Mouse (Mus musculus): ENCODE data around the gene Ccnt1. TPM values are rescaled to one million over a fixed set of nuclear protein-coding genes. Genes with fewer than 3 reads are reported as not detected.

Ccnt1 gene
- polyA plus RNA-seq, 1 experiment from 2014 or later, result 69.7 TPM

Small RNA genes within 50 kb of the gene (microRNA-seq; reads per million reads assigned to microRNA genes)
- gene Mir1291, result 0.70 reads per million

Other genes with a start within 250 kb of the Ccnt1 start
- gene Olfr284, start 229.9 kb downstream of the Ccnt1 start, polyA plus RNA-seq (2015; fragmentation: Nextera tagmentation; extraction: Ambion mirVana), result not detected in 2 replicates
- not detected in 2 replicates for gene Olfr283, start 190.0 kb downstream of the Ccnt1 start, polyA plus RNA-seq (2015; fragmentation: Nextera tagmentation; extraction: Ambion mirVana)
- gene Olfr282, start 139.7 kb downstream of the Ccnt1 start, polyA plus RNA-seq (2015; fragmentation: Nextera tagmentation; extraction: Ambion mirVana), result not detected in 2 replicates
- not detected in 2 replicates for gene Olfr281, start 118.3 kb downstream of the Ccnt1 start, polyA plus RNA-seq (2015; fragmentation: Nextera tagmentation; extraction: Ambion mirVana)
- gene OR5BS1P, start 101.0 kb downstream of the Ccnt1 start, polyA plus RNA-seq (2015; fragmentation: Nextera tagmentation; extraction: Ambion mirVana), result not detected in 2 replicates
- not detected in 2 replicates for gene Lalba, start 88.2 kb downstream of the Ccnt1 start, polyA plus RNA-seq (2015; fragmentation: Nextera tagmentation; extraction: Ambion mirVana)
- not detected in 2 replicates for gene Olfr279, start 78.5 kb downstream of the Ccnt1 start, polyA plus RNA-seq (2015; fragmentation: Nextera tagmentation; extraction: Ambion mirVana)
- gene Kansl2, start 36.7 kb downstream of the Ccnt1 start, polyA plus RNA-seq (2015; fragmentation: Nextera tagmentation; extraction: Ambion mirVana), result 131 and 132 TPM in 2 replicates
- 0.39 TPM in 1 of 2 replicates, not detected in the other for gene 4930415O20Rik, start 81 bp upstream of the Ccnt1 start, polyA plus RNA-seq (2015; fragmentation: Nextera tagmentation; extraction: Ambion mirVana)
- 10.1 and 11.7 TPM in 2 replicates for gene Adcy6, start 39.2 kb upstream of the Ccnt1 start, polyA plus RNA-seq (2015; fragmentation: Nextera tagmentation; extraction: Ambion mirVana)
- gene Cacnb3, start 59.9 kb upstream of the Ccnt1 start, polyA plus RNA-seq (2015; fragmentation: Nextera tagmentation; extraction: Ambion mirVana), result 124 and 135 TPM in 2 replicates
- 27.5 and 28.0 TPM in 2 replicates for gene Ddx23, start 92.0 kb upstream of the Ccnt1 start, polyA plus RNA-seq (2015; fragmentation: Nextera tagmentation; extraction: Ambion mirVana)
- 7.3 and 7.4 TPM in 2 replicates for gene Rnd1, start 106.5 kb upstream of the Ccnt1 start, polyA plus RNA-seq (2015; fragmentation: Nextera tagmentation; extraction: Ambion mirVana)
- gene Ccdc65, start 137.3 kb upstream of the Ccnt1 start, polyA plus RNA-seq (2015; fragmentation: Nextera tagmentation; extraction: Ambion mirVana), result 3.6 and 4.3 TPM in 2 replicates
- gene Fkbp11, start 157.3 kb upstream of the Ccnt1 start, polyA plus RNA-seq (2015; fragmentation: Nextera tagmentation; extraction: Ambion mirVana), result 5.1 and 6.6 TPM in 2 replicates
- gene Arf3, start 192.3 kb upstream of the Ccnt1 start, polyA plus RNA-seq (2015; fragmentation: Nextera tagmentation; extraction: Ambion mirVana), result 68.4 and 71.7 TPM in 2 replicates
- 0.12 TPM in 1 of 2 replicates, not detected in the other for gene Wnt10b, start 207.2 kb upstream of the Ccnt1 start, polyA plus RNA-seq (2015; fragmentation: Nextera tagmentation; extraction: Ambion mirVana)
- gene Wnt1, start 218.9 kb upstream of the Ccnt1 start, polyA plus RNA-seq (2015; fragmentation: Nextera tagmentation; extraction: Ambion mirVana), result 3.7 and 4.6 TPM in 2 replicates
- gene Ddn, start 238.6 kb upstream of the Ccnt1 start, polyA plus RNA-seq (2015; fragmentation: Nextera tagmentation; extraction: Ambion mirVana), result 0.63 and 0.69 TPM in 2 replicates

Measured in hindbrain, embryonic 13.5 days (tissue).